Mouse (Mus musculus) megakaryocyte progenitor cell, adult 5-6 weeks (primary cell): ENCODE data around the gene Spib. TPM values are rescaled to one million over a fixed set of nuclear protein-coding genes. Genes with fewer than 3 reads are reported as not detected.

Experiments
- ATAC-seq: replicated peaks from 2 replicates; pipeline ENCODE4 v1.8.0; 2016; ENCODE audit warnings: mild to moderate bottlenecking, moderate TSS enrichment, inconsistent platforms; ENCODE audit not compliant: poor library complexity
- total RNA-seq, 2 experiments: library from RNA; stranded (forward) in 1 of 2; stranded (reverse) in 1 of 2; fragments of 157-497, 149-512 nt in 1 of 2; fragments of 200-1000 nt in 1 of 2; gene quantifications; 2 replicates each; pipeline versions ENCODE4 v1.2.3 to v1.2.4; 2015 to 2017

The Spib gene
- total RNA-seq, 2 experiments from 2014 or later: 0.04 TPM; not detected in 1

DNA sequence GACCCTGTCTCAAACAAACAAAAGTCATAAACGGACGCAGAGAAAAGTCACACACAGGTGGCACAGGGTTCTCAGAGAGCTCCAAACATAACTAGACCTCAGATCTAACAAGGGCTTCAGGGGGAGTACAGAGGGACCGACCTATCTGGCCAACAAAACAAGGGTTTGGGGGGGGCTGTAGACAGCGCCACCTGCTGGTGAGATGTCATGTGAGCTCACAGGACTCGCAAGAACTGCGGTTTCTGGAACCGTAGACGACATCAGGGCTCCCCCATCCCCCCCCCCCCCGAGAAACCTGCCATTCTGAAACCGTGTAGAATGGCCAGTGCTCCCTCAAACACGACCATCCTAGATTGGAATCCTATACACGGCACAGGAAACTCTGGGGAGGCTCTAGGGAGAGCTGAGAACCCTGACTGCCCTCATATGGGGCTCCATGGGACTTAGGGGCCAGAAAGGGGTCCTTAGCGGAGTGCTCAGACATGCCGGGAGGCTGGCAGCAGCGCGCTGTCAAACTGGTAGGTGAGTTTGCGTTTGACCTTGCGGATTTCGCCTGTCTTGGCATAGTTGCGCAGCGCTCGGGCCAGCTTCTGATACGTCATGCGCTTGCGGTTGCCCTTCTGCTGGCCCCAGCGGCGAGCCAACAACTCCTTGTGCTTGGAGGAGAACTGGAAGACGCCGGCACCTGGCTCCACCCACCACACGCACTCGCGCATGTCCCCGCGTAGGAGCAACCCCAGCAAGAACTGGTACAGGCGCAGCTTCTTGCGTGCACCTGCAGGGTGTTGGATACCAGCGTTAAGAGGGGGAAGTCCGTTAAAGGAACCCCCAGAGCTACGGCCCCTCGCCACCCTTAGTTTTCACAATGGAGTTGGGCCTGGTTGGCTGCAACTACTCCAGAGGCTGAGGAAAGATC is 4.1 kb downstream of the Spib start:
- peak; percentile 88 for ATAC-seq

DNA sequence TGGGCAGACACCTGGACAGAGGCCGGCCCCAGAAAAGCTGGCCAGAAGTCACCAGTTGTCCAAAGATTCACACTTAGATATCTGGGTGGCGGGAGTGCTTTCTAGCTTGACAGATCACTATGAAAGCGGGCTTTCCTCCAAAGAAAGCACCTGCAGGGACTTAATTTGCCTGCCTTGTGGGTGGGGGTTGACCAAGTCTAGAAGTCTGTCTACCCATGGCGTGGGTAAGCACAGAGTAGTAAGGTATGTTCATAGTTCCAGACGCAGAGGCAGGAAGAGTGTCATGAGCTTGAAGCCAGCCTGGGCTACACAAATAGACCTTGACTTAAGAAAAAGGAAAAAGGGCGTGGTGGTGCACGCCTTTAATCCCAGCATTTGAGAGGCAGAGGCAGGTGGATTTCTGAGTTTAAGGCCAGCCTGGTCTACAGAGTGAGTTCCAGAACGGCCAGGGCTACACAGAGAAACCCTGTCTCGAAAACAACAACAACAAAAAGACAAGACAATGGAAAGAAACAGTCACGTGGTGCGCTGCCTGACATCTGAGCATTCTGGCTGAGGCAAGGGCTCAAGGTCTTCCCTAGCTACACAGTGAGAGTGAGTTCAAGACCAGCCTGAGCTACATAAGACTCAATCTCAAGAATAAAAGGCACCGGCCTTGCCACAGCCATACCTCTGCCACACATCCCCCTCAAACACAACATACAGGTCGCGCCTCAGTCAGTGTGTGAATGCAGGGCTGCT is 5.3 kb downstream of the Spib start:
- no peak for ATAC-seq

DNA sequence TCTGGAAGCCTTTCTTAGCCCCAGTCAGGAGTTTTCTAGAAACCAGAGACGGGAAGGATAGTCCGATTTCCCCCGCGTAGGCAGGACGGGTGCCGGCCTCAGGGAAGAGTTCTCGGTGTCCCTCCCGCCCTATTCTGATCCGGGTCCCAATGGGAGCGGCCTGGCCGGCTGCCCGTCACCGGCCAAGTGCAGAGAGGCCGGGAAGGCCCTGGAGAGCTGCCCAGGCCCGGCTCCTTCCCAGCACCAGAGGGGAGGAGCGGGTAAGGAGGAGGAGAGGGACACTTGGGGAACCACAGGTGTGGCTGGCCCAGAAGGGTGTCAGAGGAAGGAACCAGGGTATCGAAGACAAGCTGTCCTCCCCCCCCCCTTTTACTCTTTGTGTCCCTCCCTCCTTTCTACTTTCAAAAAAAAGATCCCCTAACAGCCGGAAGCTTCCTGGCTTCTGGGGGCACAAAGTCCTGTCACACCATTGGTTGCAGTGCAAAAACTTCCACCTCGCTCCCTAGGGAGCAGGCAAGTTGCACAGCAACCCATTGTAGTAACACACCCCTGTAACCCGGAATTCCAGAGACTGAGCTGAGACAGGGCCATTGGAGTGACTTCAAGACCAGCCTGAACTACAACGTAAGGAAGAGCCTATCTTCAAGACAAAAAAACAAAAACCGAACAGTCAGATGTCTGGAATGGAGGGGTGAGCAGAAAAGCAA is 6.6 kb downstream of the Spib start:
- ATAC-seq: no peak

DNA sequence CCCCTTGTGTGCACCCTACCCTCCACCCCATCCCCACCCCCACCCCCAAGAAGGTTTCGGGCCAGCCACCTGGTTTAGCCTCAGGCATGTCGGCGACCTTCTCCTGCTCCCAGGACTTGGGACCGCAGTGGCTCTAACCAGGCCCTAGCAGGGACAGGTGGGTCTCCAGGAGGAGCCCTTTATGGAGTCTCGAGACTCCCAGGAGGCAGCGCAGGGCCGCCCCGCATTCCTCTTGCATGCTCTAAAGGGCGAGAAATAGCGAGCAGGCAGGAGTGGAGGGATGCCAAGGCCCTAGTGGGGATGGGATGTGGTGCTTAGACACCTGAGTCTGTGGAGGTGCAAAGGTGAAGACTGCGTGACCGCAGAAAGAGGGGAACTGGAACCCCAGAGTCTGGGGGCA is 7.4 kb downstream of the Spib start, which contains the start of gene Mybpc2:
TSS of gene Mybpc2 (minus strand) at position 155 of the 400 bp plus-strand sequence.
- no peak for ATAC-seq

DNA sequence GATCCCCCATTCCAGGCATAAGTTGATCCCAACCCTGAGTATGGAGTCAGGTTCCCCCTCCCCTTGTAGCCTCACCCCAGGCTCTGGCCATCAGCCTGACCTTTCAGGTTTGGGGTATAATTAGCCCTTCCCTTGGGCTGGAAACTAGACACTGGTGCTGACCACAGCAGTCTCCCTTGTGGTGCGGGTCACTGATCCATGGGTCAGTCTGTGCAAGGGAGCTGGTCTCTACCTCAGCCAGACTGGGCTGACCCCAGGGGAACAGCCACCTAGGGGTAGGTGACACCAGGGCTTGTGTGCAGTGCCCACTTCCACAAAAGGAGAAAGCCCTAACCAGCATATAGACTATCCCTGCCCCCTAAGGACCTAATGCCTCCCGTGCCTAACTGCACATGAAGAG is 8.8 kb downstream of the Spib start:
- no peak for ATAC-seq

DNA sequence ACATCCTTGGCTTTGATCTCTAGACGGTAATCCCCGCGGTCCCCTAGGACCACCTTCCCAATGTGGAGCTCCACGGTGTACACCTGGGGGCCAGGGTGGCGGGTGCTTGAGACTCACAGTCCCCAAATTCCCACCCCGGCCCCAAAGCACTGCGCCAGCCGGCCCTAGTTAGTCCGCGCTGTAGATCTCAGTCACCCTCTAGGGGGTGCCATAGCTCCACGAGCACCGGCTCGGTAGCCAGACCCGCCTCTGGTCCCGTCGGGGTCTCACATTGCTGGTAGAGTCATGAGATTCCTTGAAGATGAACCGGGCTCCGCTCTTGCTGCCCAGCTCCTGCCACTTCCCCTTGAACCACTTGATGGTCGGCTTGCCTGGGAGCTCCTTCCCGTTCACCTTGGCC is 10.2 kb downstream of the Spib start:
- ATAC-seq: peak; percentile 82

DNA sequence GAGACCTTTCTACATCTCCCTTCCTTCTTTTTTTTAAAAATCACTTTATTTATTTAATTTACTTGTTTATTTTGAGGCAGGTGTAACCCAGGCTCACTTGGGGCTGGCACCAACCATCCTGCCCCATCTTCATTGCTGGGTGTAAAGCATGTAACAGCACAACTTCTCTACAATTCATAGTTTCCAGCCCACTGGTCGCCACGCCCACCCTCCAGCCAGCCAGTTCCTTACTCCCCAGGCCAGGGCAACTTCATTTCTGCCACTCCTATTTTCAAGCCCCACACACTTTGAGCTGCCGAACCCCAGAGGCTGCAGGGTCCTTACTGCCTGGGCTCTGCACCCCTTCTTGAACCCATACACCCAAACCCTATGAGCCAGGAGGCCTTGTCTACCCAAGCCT is 10.9 kb downstream of the Spib start:
- no peak for ATAC-seq

DNA sequence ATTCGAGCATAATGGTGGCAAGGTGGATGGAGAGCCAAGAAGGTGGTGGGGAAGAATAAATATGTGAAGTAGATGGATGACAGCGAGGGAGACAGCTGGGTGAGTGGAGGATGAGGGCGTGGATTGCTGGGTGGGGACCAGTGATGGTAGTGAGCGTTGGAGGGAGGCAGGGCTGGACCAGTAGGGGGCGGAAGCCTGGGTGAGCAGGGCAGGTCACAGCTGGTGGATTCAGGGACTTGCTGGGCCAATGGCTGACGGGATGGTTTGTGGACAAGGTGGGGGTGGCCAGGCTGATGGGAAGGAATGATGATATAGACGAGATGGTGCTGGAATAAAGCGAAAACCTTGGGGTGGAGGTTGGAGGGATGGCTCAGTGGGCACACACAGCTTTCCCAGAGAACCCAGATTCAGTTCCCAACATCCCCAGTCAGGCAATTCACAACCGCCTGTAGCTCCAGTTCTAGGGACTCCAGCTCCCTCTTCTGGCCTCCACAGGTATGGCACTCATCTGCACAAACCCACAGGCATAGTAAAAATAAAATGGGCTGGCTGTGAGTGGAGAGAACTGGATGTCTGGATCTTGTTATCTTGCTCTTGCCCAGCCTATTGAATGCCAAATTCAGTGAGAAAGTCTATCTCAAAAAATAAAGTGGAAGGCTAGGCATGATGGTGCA is 12.5 kb downstream of the Spib start:
- peak; percentile 51 for ATAC-seq

DNA sequence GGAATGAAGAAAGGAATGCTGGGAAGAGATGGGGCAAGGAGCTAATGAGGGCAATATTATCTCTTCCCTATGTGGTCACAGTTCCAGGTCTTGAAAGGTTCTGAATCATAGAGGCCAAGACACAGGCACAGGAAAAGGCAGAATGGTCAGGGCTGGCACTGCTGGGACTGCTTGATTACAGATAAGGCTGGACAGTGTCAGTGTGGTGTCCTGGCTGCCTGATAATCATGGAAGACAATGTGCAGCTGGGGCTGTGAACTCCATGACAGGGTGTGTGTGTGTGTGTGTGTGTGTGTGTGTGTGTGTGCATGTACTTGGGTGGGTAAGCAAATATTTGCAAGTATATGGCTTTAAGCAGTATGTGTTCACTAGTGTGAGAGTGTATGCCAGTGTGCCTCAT is 24.4 kb downstream of the Spib start:
- ATAC-seq: no peak

DNA sequence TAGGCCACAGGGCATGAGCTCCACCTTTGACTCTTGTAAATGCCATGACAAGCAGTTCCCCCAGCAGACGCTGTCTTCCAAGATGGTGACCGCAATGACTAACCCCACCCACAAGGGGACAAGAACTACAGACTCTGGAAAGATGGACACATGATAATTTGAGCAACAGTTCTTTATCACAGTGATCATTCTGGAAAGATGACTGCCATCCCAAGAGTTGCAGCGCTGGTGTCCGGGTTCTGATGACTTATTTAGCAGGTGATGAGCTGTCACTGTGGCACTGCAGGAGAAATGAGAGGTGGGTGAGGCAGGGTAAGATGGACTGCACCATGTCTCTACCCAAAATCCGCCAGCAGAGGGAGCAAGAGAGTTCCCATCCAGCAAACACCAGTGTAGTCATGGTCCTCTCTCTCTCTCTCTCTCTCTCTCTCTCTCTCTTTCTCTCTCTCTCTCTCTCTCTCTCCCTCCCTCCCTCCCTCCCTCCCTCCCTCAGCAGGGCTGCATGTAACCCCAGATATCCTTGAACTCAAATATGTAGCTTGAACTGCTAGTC is 30.2 kb downstream of the Spib start:
- peak; percentile 91 for ATAC-seq

DNA sequence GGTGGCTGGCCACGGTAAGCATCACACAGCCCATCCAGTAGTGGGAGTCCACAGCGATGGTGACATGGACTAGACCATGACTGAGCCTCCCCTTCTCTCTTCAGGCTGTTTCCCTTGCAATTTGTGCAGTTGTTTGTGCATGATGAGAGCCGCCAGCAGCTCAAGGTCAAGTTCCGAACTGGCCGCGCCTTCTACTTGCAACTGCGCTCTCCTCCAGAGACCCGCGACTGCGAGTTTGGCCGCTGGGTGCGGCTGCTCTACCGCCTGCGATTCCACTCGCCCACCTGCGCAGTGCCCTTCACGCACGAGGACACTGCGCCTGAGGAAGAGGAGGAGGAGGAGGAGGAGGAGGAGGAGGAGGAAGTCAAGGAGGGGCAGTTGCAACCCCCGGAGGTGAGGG is 31.8 kb downstream of the Spib start:
- ATAC-seq: no peak

DNA sequence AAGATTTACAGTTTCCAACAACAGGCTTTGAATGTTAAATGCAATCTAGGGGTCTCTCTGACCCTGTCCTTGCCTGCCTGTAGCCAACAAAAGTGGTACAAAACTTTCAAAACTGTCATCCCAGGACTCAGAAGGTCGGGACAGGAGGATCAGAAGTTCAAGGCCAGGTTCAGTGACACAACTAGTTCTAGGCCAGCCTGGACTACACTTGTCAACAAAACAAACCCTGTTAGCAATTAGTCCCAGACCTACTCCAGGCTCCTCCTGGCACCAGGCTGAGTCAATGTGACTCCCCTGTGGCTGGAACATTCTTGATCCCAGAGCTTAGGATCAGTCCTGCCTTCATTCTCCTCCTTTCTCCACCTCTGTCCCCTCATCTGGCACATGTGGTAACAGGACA is 32.9 kb downstream of the Spib start:
- ATAC-seq: no peak

DNA sequence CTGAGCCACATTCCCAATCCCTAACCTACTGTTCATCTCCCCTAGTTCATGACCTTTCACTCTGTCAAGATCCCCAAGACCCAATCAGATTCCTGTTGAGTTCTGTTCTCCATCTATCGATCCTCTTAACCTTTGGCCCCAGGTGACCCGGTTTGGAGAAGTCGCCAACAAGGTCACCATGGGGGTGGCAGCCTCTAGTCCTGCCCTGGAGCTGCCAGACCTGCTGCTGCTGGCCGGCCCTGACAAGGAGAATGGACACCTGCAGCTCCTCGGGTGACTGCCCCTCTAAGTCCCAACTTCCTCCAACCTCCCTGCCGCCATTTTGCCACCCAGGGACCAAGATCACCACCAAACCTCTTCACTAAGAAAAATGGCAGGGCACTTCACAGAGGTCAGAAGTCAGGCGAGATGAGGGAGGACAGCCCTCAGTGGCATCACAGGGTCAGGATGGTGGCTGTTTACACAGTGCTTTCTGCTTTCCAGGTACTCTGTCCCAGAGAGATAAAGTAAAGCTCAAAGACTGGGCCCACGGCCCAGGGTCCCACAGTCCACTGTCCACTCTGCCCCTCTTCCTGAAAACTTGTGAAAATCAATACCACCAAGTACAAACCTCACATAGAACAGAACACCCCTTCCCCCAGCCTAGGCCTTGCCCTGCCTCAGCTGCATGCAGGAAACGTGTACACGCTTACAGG is 34.4 kb downstream of the Spib start:
- no peak for ATAC-seq

DNA sequence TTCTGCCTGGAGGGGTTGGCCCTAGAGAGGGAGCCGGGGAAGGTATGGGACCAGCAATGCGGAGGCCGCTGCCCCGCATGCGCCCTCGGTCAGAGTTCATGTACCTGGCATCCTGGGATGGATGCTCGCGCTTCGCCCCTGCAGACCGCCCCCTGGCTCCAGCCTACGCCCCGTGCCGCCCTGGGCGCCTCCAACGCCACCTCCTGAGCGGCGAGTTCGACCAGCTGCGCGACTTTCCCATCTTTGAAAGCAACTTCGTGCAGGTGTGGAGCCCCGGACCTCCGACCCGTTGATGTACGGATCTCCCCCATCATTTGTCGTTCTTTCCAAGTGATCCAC is 35.1 kb downstream of the Spib start:
- peak; percentile 49 for ATAC-seq

DNA sequence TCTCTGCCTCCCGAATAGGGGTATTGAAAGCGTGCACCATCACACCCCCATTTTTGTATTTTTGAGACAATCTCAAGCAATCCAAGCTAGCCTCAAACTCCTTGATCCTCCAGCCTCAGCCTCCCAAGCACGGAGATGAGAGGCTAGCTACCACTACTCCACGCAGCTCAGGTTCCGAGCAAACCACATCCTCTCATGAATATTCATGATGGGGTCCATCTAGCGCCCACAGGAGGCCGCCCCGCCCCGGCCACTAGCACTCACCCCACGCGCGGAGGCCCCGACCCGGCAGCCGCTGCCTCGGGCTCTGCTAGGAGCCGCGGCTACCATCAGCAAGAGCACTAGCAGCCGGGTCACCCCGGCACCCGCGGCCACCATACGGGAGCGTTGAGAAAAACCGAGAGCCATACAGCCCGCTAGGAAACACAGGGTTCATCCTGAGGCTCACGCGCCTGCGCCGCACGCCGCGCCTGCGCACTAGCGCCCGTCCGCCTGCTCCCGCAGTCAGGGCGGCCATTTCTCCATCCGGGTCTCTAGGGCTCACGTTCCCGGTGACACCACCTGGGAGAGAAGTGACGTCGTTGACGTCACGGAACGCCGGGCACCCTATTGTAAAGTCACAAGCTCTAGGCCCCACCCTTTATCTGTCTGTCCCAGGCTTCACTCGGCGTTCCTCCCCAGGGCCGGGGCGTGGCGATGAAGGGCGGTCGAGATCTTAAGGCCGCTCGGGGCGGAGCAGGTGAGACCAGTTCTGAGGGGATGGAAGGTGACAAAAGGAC is 35.7 kb downstream of the Spib start, which contains the start of the genes Emc10 and Fam71e1:
TSS of gene Emc10 (minus strand) at position 538 of the 779 bp plus-strand sequence.
TSS of gene Fam71e1 (plus strand) at position 590 of the 779 bp plus-strand sequence.
- ATAC-seq: peak; percentile 95

DNA sequence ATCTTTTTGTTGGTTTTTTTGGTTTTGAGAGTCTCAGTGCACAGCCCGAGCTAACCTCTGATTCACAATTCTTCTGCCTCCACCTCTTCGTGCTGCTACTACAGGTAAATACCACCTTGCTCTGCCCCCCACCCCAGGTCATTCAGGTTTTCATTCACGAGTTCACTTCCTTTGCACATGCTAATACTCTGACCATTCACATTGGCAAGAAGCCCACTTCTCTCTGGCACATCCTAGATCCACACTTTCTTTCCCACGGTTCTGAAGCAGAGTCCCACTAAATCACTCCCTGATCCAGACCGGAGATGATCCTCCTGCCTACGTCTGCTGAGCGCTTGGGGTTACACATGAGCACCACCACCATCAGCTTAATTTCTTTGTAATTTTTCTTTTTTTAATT is 36.8 kb downstream of the Spib start:
- no peak for ATAC-seq

DNA sequence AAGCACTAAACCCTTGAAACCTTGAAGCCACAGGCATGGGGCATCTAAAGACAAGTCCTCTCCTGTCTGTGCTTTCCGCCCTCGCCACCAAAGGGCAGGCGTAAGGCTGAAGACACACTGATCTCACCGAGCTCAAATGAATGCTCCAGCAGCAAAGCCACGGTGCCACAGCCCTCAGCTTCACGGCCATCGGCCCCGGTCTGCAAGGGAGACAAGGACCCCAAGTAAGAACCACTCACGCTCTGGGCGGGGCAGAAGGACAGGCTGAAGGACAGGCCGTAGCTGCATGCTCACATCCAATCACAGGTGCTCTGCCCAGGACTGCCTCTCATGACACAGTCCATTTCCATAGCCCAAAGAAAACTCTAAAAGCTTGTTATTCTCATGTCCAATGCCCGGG is 37.2 kb downstream of the Spib start:
- ATAC-seq: no peak

DNA sequence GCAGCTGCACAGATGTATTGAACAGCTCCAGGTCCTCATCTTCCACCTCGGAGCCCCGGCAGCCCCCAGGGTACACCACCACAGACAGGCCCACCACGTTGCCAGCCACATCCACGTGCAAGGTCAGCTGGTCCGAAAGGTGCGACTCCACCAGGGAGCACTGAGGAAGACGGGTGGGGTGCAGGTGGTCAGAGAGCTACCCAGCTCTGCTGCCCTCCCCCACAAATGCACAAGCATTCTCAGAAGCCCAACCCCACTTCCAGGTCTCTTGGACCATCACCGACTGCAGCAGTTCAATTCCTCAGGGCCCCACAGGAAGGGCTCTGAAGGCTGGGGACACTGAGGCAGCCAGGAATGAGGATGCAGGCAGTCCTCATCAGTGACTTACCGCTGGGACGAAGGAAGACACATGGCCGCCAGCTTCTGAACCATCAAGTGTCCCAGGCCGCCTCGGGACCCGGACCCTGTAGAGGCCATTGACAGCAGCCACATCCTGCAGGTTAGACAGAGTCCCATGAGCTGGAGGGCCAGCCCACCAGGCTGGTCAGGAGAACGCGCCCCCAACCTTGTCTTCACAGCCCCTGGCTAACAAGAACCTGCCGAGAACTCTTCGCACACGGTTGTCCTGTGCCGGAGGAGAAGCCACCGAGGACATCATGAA is 39.6 kb downstream of the Spib start:
- no peak for ATAC-seq

DNA sequence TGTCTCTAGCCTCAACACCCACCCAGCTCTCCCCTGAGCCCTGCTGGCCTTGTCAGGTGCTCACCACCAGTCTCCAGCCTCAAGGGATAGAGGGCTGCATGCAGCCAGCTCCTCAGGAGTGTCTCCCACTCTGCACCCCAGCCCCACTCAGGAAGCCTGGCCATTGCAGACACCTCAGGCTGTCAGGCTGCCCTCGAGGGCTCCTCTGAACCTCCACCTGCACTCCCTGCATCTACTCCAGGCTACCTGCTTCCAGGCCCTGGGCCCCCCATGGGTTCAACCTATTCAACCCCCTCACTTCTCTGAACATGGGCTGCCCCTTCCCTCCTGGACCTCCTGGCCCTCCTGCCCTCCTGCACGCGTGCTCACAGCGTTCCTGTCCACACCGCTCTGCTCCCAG is 40.5 kb downstream of the Spib start:
- no peak for ATAC-seq
